Mouse (Mus musculus) ovary, postnatal 36 days (tissue): Measurements from ENCODE around the gene Laptm4a.

Source experiments
- DNase-seq: peaks from one replicate; pipeline ENCODE4 v3.0.0; 2022; ENCODE audit warnings: low spot score, mixed read lengths

The Laptm4a gene

GRCm38 (mm10) chr12:8954161-8954561 lies 32.7 kb downstream of the Laptm4a start:
- DNase-seq = no peak

DNA sequence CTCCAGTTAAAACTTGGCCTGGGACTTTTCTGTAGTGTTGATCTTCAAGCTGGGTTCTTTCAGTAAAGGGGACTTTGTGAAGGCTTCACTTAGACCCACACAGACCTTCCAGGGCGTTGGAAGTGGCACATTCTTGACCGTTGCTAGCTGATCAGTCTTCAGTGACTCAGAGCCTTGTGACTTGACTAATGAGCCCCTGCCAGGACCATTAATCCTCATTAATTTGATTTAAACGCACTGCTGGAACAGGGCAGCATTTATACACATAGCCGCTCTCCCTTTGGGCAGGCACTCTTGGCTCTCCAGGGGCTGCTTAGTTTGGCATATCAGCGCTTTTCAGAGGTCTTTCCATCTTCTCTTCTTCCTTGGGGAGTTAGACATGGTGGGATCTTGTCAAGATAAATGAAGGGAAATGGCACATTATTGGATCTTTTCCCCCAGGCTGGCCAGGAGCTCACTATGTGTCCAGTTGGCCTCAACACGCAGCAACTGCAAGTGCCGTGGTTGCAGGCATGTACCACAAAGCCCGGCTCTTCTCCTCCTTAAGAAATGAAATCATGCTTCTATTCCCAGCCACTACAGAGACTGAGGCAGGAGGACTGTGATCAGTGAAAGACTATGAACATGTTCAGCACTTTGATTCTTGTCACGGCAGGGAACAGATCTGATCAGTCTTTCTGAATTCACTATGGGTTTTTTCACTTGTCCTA lies 40.3 kb downstream of the Laptm4a start:
- DNase-seq = no peak

GRCm38 (mm10) chr12:8969828-8970227 lies 48.4 kb downstream of the Laptm4a start:
- DNase-seq = no peak

GRCm38 (mm10) chr12:8973820-8974465 lies 52.5 kb downstream of the Laptm4a start, which contains the start of gene Wdr35:
TSS of gene Wdr35 (plus strand) at chr12:8973892.
- DNase-seq = peak; percentile 91

GRCm38 (mm10) chr12:8975076-8975475 lies 53.6 kb downstream of the Laptm4a start:
- no peak for DNase-seq
